Mouse (Mus musculus): ENCODE data around the gene Mylk2. TPM values are rescaled to one million over a fixed set of nuclear protein-coding genes. Genes with fewer than 3 reads are reported as not detected.

Mylk2 gene
- polyA plus RNA-seq, 1 experiment, result not detected

- Histone ChIP-seq H3K4me3 (ENCODE audit: low read depth, low read length) (no peak overlapping the region), H3K27ac (ENCODE audit: insufficient read depth, low read length) (no peak overlapping the region), H3K4me1 (ENCODE audit: control insufficient read depth, insufficient read depth, low read length) (peaks cover 2% of the 10 kb centered on the region), H3K9me3 (replicated peaks; ENCODE audit: control insufficient read depth, insufficient read depth, low read length, poor library complexity, severe bottlenecking) (no peaks in the 10 kb centered on the region), H3K36me3 (ENCODE audit: control insufficient read depth, insufficient read depth, low read length, poor library complexity, severe bottlenecking) (no peaks in the 10 kb centered on the region), H3K27me3 (ENCODE audit: control insufficient read depth, insufficient read depth, low read length, poor library complexity, severe bottlenecking) (peaks cover 4% of the 10 kb centered on the region; the same call in 1 of the 2 replicates), H3K9ac (ENCODE audit: low read depth, poor library complexity, severe bottlenecking) (no peak overlapping the region)
- TF ChIP-seq POLR2A (IDR thresholded peaks at IDR 0.05; ENCODE audit: insufficient read depth, low read length) (no peak), CTCF (IDR thresholded peaks at IDR 0.05; ENCODE audit: low read depth, low read length) (no peak)
These were observed 39.4 kb downstream of the Mylk2 start for GRCm38 (mm10) chr2:152950358-152951064.

GRCm38 (mm10) chr2:152951065-152951849, 40.1 kb downstream of the Mylk2 start, which contains the start of gene Dusp15:
Gene Dusp15 (minus strand): TSS chr2:152951698.
- Histone ChIP-seq H3K4me3 (ENCODE audit: low read depth, low read length) (peak within 1 kb of the TSS; percentile 54), H3K9ac (ENCODE audit: low read depth, poor library complexity, severe bottlenecking) (peak within 1 kb of the TSS; percentile 82), H3K27ac (ENCODE audit: insufficient read depth, low read length) (no peak within 1 kb of the TSS), H3K36me3 (ENCODE audit: control insufficient read depth, insufficient read depth, low read length, poor library complexity, severe bottlenecking) (no peaks in the 10 kb centered on the region), H3K9me3 (replicated peaks; ENCODE audit: control insufficient read depth, insufficient read depth, low read length, poor library complexity, severe bottlenecking) (no peaks in the 10 kb centered on the region), H3K4me1 (ENCODE audit: control insufficient read depth, insufficient read depth, low read length) (peaks cover 2% of the 10 kb centered on the region), H3K27me3 (ENCODE audit: control insufficient read depth, insufficient read depth, low read length, poor library complexity, severe bottlenecking) (peaks cover 4% of the 10 kb centered on the region; the same call in 1 of the 2 replicates)
- TF ChIP-seq CTCF (IDR thresholded peaks at IDR 0.05; ENCODE audit: low read depth, low read length), result no peak
- no peak for TF ChIP-seq EP300 (IDR thresholded peaks at IDR 0.05; ENCODE audit: insufficient read depth, low read depth, low read length)
- no peak for TF ChIP-seq POLR2A (IDR thresholded peaks at IDR 0.05; ENCODE audit: insufficient read depth, low read length)

- no peaks in the 10 kb centered on the region for H3K9me3 ChIP-seq (replicated peaks; ENCODE audit: control insufficient read depth, insufficient read depth, low read length, poor library complexity, severe bottlenecking)
- no peaks in the 10 kb centered on the region for H3K36me3 ChIP-seq (ENCODE audit: control insufficient read depth, insufficient read depth, low read length, poor library complexity, severe bottlenecking)
- H3K27me3 ChIP-seq (ENCODE audit: control insufficient read depth, insufficient read depth, low read length, poor library complexity, severe bottlenecking), result peaks cover 4% of the 10 kb centered on the region; the same call in 1 of the 2 replicates
- H3K9ac ChIP-seq (ENCODE audit: low read depth, poor library complexity, severe bottlenecking), result peak overlapping the region; percentile 82
- peak overlapping the region; percentile 54 for H3K4me3 ChIP-seq (ENCODE audit: low read depth, low read length)
- peaks cover 2% of the 10 kb centered on the region for H3K4me1 ChIP-seq (ENCODE audit: control insufficient read depth, insufficient read depth, low read length)
- H3K27ac ChIP-seq (ENCODE audit: insufficient read depth, low read length), result no peak overlapping the region
- TF ChIP-seq POLR2A (IDR thresholded peaks at IDR 0.05; ENCODE audit: insufficient read depth, low read length) (no peak), CTCF (IDR thresholded peaks at IDR 0.05; ENCODE audit: low read depth, low read length) (no peak), EP300 (IDR thresholded peaks at IDR 0.05; ENCODE audit: insufficient read depth, low read depth, low read length) (no peak)
These were observed 40.9 kb downstream of the Mylk2 start for GRCm38 (mm10) chr2:152951850-152952720.

GRCm38 (mm10) chr2:152958116-152958515, 47.0 kb downstream of the Mylk2 start:
- Histone ChIP-seq H3K9ac (ENCODE audit: low read depth, poor library complexity, severe bottlenecking) (no peak overlapping the region), H3K4me1 (ENCODE audit: control insufficient read depth, insufficient read depth, low read length) (peaks cover 2% of the 10 kb centered on the region), H3K27me3 (ENCODE audit: control insufficient read depth, insufficient read depth, low read length, poor library complexity, severe bottlenecking) (no peaks in the 10 kb centered on the region), H3K27ac (ENCODE audit: insufficient read depth, low read length) (no peak overlapping the region), H3K4me3 (ENCODE audit: low read depth, low read length) (no peak overlapping the region), H3K36me3 (ENCODE audit: control insufficient read depth, insufficient read depth, low read length, poor library complexity, severe bottlenecking) (no peaks in the 10 kb centered on the region), H3K9me3 (replicated peaks; ENCODE audit: control insufficient read depth, insufficient read depth, low read length, poor library complexity, severe bottlenecking) (peaks cover 5% of the 10 kb centered on the region)
- TF ChIP-seq CTCF (IDR thresholded peaks at IDR 0.05; ENCODE audit: low read depth, low read length) (no peak), EP300 (IDR thresholded peaks at IDR 0.05; ENCODE audit: insufficient read depth, low read depth, low read length) (no peak), POLR2A (IDR thresholded peaks at IDR 0.05; ENCODE audit: insufficient read depth, low read length) (no peak)

GRCm38 (mm10) chr2:152962091-152962793, 51.1 kb downstream of the Mylk2 start, which contains the start of gene Ttll9:
Gene Ttll9 (plus strand): TSS chr2:152962485.
- 0 out of 2 replicates have a peak, but pooled peaks have one; percentile 24 for TF ChIP-seq EP300 (IDR thresholded peaks at IDR 0.05; ENCODE audit: insufficient read depth, low read depth, low read length)
- no peak for TF ChIP-seq POLR2A (IDR thresholded peaks at IDR 0.05; ENCODE audit: insufficient read depth, low read length)
- no peak for TF ChIP-seq CTCF (IDR thresholded peaks at IDR 0.05; ENCODE audit: low read depth, low read length)
- Histone ChIP-seq H3K9ac (ENCODE audit: low read depth, poor library complexity, severe bottlenecking) (no peak within 1 kb of the TSS), H3K27ac (ENCODE audit: insufficient read depth, low read length) (no peak within 1 kb of the TSS), H3K4me3 (ENCODE audit: low read depth, low read length) (peak within 1 kb of the TSS; percentile 43), H3K36me3 (ENCODE audit: control insufficient read depth, insufficient read depth, low read length, poor library complexity, severe bottlenecking) (no peaks in the 10 kb centered on the region), H3K4me1 (ENCODE audit: control insufficient read depth, insufficient read depth, low read length) (no peaks in the 10 kb centered on the region), H3K9me3 (replicated peaks; ENCODE audit: control insufficient read depth, insufficient read depth, low read length, poor library complexity, severe bottlenecking) (peaks cover 22% of the 10 kb centered on the region), H3K27me3 (ENCODE audit: control insufficient read depth, insufficient read depth, low read length, poor library complexity, severe bottlenecking) (no peaks in the 10 kb centered on the region)

Measured in ES-Bruce4 (cell line).